Mouse (Mus musculus) intestine, postnatal 0 days (tissue): ENCODE results near the gene Gm9936. TPM values are rescaled to one million over a fixed set of nuclear protein-coding genes. Genes with fewer than 3 reads are reported as not detected.

ENCODE experiments used
- ATAC-seq: fragments of 200-750 bp; cut with Nextera tagmentation; 2 replicates; pipeline ENCODE4 v1.8.0; 2017; ENCODE audit warnings: mild to moderate bottlenecking, moderate TSS enrichment, moderate library complexity
- H3K27ac ChIP-seq: fragments of 300-500 bp; sonication (generic); 2 replicates; pipeline ENCODE4 v1.5.1; 2014; ENCODE audit warnings: mild to moderate bottlenecking, low read depth, low read length, moderate library complexity
- H3K27me3 ChIP-seq: fragments of 300-500 bp; sonication (generic); replicated peaks from 2 replicates; pipeline ENCODE4 v1.6.1; 2014; ENCODE audit warnings: low read length, mixed read lengths; ENCODE audit not compliant: control insufficient read depth, insufficient read depth
- H3K36me3 ChIP-seq: fragments of 300-500 bp; sonication (generic); 2 replicates; pipeline ENCODE4 v1.6.1; 2014; ENCODE audit warnings: mild to moderate bottlenecking, moderate library complexity; ENCODE audit not compliant: control insufficient read depth, insufficient read depth
- H3K4me1 ChIP-seq: fragments of 300-500 bp; sonication (generic); replicated peaks from 2 replicates; pipeline ENCODE4 v1.6.1; 2014; ENCODE audit warnings: antibody characterized with exemption, low read length, mixed read lengths; ENCODE audit not compliant: control insufficient read depth, insufficient read depth
- H3K4me2 ChIP-seq: fragments of 300-500 bp; sonication (generic); replicated peaks from 2 replicates; pipeline ENCODE4 v1.6.1; 2014; ENCODE audit warnings: low read depth, mild to moderate bottlenecking, moderate library complexity
- H3K4me3 ChIP-seq: fragments of 300-500 bp; sonication (generic); 2 replicates; pipeline ENCODE4 v1.5.1; 2014; ENCODE audit warnings: low read depth, low read length
- H3K9ac ChIP-seq: fragments of 300-500 bp; sonication (generic); 2 replicates; pipeline ENCODE4 v1.6.1; 2014; ENCODE audit warnings: mild to moderate bottlenecking, low read depth, low read length
- H3K9me3 ChIP-seq: fragments of 300-500 bp; sonication (generic); 2 replicates; pipeline ENCODE4 v1.6.1; 2016; ENCODE audit warnings: mixed run types; ENCODE audit not compliant: control insufficient read depth
- CTCF ChIP-seq: sonication (generic); IDR thresholded peaks from 2 replicates; pipeline ENCODE4 v1.5.1; 2016; ENCODE audit warnings: low read depth, mild to moderate bottlenecking, control low read depth, antibody characterized with exemption, moderate library complexity
- WGBS: fragments of 180-500 bp; shearing (Covaris S2); extraction: QIAGEN DNeasy Blood & Tissue Kit; methylation state at CpG from one replicate; pipeline ENCODE4 v1.1.7; 2014; 5-methylcytosine and 5-hydroxymethylcytosine counted together
- polyA plus RNA-seq: library from polyadenylated mRNA; unstranded; fragments of >200 nt; fragmentation: Nextera tagmentation; extraction: Ambion mirVana; gene quantifications from 2 replicates; pipeline ENCODE4 v1.2.1, GENCODE M21; 2015

Gene Gm9936
- polyA plus RNA-seq = 0.08 TPM in 1 of 2 replicates, not detected in the other

GRCm38 (mm10) chr5:114858582-114858981, at the start of gene Gm9936:
Gm9936 (minus strand) TSS chr5:114858682.
- Histone ChIP-seq H3K9ac (no peak within 1 kb of the TSS), H3K36me3 (no peaks in the 10 kb centered on the region), H3K27ac (no peak within 1 kb of the TSS), H3K4me1 (0 out of 2 replicates have a peak, but pooled peaks cover 4% of the 10 kb centered on the region), H3K4me2 (peak within 1 kb of the TSS; percentile 47; the same call in 1 of the 2 replicates), H3K9me3 (no peaks in the 10 kb centered on the region), H3K4me3 (no peak within 1 kb of the TSS), H3K27me3 (peaks cover 14% of the 10 kb centered on the region)
- no peak for TF ChIP-seq CTCF
- 81% methylated on average over 12 of the region's 12 CpGs for WGBS
- no peak for ATAC-seq

GRCm38 (mm10) chr5:114902413-114902812, 43.9 kb upstream of the Gm9936 start:
- Histone ChIP-seq H3K9me3 (no peaks in the 10 kb centered on the region), H3K9ac (no peak overlapping the region), H3K4me1 (no peaks in the 10 kb centered on the region), H3K36me3 (peaks cover 38% of the 10 kb centered on the region), H3K4me3 (no peak overlapping the region), H3K27ac (no peak overlapping the region), H3K4me2 (no peak overlapping the region), H3K27me3 (no peaks in the 10 kb centered on the region)
- TF ChIP-seq CTCF = peak; percentile 84
- WGBS = 43% methylated on average over 1 of the region's 1 CpGs
- no peak for ATAC-seq

GRCm38 (mm10) chr5:114898857-114899256, 40.4 kb upstream of the Gm9936 start:
- Histone ChIP-seq H3K27me3 (no peaks in the 10 kb centered on the region), H3K4me1 (no peaks in the 10 kb centered on the region), H3K9me3 (no peaks in the 10 kb centered on the region), H3K27ac (no peak overlapping the region), H3K4me3 (0 out of 2 replicates have a peak overlapping the region, but pooled peaks have one; percentile 46), H3K36me3 (peaks cover 9% of the 10 kb centered on the region; the same call in 1 of the 2 replicates), H3K9ac (no peak overlapping the region), H3K4me2 (peak overlapping the region; percentile 63)
- no peak for TF ChIP-seq CTCF
- ATAC-seq = no peak
- WGBS = 76% methylated on average over 7 of the region's 7 CpGs

DNA sequence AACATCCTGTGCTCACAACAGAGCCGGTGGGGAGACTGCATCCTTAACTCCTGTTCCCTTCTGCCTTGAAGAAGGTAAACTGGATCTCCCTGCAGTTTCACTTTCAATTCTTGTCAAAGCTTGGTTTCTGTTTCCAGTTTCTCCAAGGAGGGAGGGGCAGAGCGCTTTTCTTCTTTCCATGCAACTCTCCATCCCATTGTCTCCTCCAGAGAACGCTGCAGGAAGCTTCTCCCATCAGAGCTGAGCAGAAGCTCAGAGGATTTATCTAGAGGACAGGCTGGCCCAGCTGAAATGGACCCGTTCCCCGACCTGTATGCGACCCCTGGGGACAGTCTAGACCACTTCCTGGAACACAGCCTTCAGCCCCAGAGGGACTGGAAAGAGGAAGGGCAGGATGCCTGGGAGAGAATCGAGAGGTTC, 38.9 kb upstream of the Gm9936 start:
- Histone ChIP-seq H3K4me3 (peak overlapping the region; percentile 46), H3K9ac (peak overlapping the region; percentile 43), H3K9me3 (no peaks in the 10 kb centered on the region), H3K27me3 (no peaks in the 10 kb centered on the region), H3K36me3 (peaks cover 6% of the 10 kb centered on the region; the same call in 1 of the 2 replicates), H3K27ac (peak overlapping the region; percentile 72), H3K4me2 (peak overlapping the region; percentile 63), H3K4me1 (no peaks in the 10 kb centered on the region)
- no peak for TF ChIP-seq CTCF
- WGBS = 4% methylated on average over 7 of the region's 7 CpGs
- peak; percentile 70 for ATAC-seq

- Histone ChIP-seq H3K9ac (peak within 1 kb of the TSS; percentile 43), H3K36me3 (peaks cover 6% of the 10 kb centered on the region; the same call in 1 of the 2 replicates), H3K4me2 (peak within 1 kb of the TSS; percentile 63), H3K4me3 (peak within 1 kb of the TSS; percentile 46), H3K9me3 (no peaks in the 10 kb centered on the region), H3K27me3 (no peaks in the 10 kb centered on the region), H3K27ac (peak within 1 kb of the TSS; percentile 72), H3K4me1 (no peaks in the 10 kb centered on the region)
- peak; percentile 44 for ATAC-seq
- 44% methylated on average over 13 of the region's 13 CpGs for WGBS
- TF ChIP-seq CTCF = no peak
These were observed 38.3 kb upstream of the Gm9936 start, which contains the start of gene Oasl2 for GRCm38 (mm10) chr5:114896688-114897373. Oasl2 (plus strand) TSS chr5:114896936.

- H3K4me1 ChIP-seq = no peaks in the 10 kb centered on the region
- 81% methylated on average over 4 of the region's 4 CpGs for WGBS
- H3K36me3 ChIP-seq = no peaks in the 10 kb centered on the region
- H3K9ac ChIP-seq = no peak overlapping the region
- no peak for ATAC-seq
- no peak overlapping the region for H3K27ac ChIP-seq
- H3K4me2 ChIP-seq = no peak overlapping the region
- no peak overlapping the region for H3K4me3 ChIP-seq
- TF ChIP-seq CTCF = no peak
- H3K27me3 ChIP-seq = no peaks in the 10 kb centered on the region
- H3K9me3 ChIP-seq = no peaks in the 10 kb centered on the region
These were observed 37.1 kb upstream of the Gm9936 start for GRCm38 (mm10) chr5:114895542-114895941.
